In the genomic region with DNA sequence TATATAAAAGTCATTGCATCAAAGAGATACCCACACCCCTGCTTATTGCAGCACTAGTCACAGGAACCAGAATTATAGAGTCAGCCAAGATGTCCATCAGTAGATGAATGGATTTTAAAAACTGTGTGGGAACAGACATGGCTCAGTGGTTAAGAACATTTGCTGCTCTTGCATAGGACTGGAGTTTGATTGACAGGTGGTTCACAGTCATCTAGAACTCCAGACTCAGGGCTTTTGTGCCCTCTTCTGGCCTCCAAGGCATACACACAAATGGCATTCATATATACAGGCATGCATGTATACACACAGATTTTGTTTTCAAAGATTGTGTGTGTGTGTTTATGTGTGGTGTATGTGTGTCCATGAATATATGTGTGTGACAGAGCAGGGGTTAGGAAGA, we compare ENCODE assay signal across 8 mouse cellular contexts. TPM values are rescaled to one million over a fixed set of nuclear protein-coding genes. Genes with fewer than 3 reads are reported as not detected.
DNase-seq lines count a peak whose midpoint lies in the region; ATAC-seq lines count a peak whose summit lies in the region.

No protein-coding gene starts in this region.

- peak; percentile 67 for DNase-seq in kidney, adult 9 months
- no peak for DNase-seq in kidney, adult 18-20 months
- peak; percentile 51 for DNase-seq in Muller cell, postnatal 12 days (ENCODE audit: inconsistent ontology term)
- no peak for DNase-seq in right cerebral cortex, postnatal 14 days
- DNase-seq in heart, postnatal 25 days (ENCODE audit: low spot score): no peak
- DNase-seq in heart, adult 8-10 months (ENCODE audit: low spot score): no peak

- intact Hi-C loops in heart, postnatal 25 days (cut with DNase I): no loop called here

- no peak overlapping the region for H3K4me3 ChIP-seq in hindbrain, embryonic 16.5 days (ENCODE audit: low read length)

- H3K9me3 ChIP-seq in hindbrain, embryonic 16.5 days (ENCODE audit: control insufficient read depth, low read length): no peaks in the 10 kb centered on the region

- H3K36me3 ChIP-seq in hindbrain, embryonic 16.5 days (ENCODE audit: control insufficient read depth, insufficient read depth, low read length): no peaks in the 10 kb centered on the region

- no peak overlapping the region for H3K9ac ChIP-seq in hindbrain, embryonic 16.5 days (ENCODE audit: low read depth, low read length)

- peak; percentile 76; the same call in 1 of the 2 replicates for ATAC-seq in hindbrain, embryonic 16.5 days
- peak; percentile 81 for ATAC-seq in megakaryocyte progenitor cell, adult 5-6 weeks (replicated peaks; ENCODE audit: poor library complexity)

- H3K27me3 ChIP-seq in hindbrain, embryonic 16.5 days (replicated peaks; ENCODE audit: control insufficient read depth, insufficient read depth, low read length): no peaks in the 10 kb centered on the region

- H3K4me1 ChIP-seq in hindbrain, embryonic 16.5 days (ENCODE audit: control insufficient read depth, insufficient read depth, low read depth, low read length): peaks cover 4% of the 10 kb centered on the region

- no peak overlapping the region for H3K27ac ChIP-seq in hindbrain, embryonic 16.5 days (ENCODE audit: low read depth, low read length)

- H3K4me2 ChIP-seq in hindbrain, embryonic 16.5 days (ENCODE audit: low read length): no peak overlapping the region

RNA-seq across cellular contexts. Expression of a gene that starts 14.0 kb away (rescaled TPM):
- polyA plus RNA-seq in hindbrain, embryonic 16.5 days (2015; fragmentation: Nextera tagmentation; extraction: Ambion mirVana): 119 and 123 TPM in 2 replicates
- 131 and 135 TPM in 2 replicates for total RNA-seq in megakaryocyte progenitor cell, adult 5-6 weeks (2015)
- 142 and 172 TPM in 2 replicates for total RNA-seq in megakaryocyte progenitor cell, adult 5-6 weeks (2017)
- total RNA-seq in heart, postnatal 25 days (2021): 100 to 1,000 TPM; 164 to 171 TPM
- 100 to 1,000 TPM; 145 to 175 (median 158) TPM for total RNA-seq in heart, adult 8-10 months (2022)

Comparison
In these comparisons a context has a peak if more than half of its experiments do, and no peak if none do; other contexts are left out.
1. DNase-seq: peak in kidney, adult 9 months (single experiment) and Muller cell, postnatal 12 days (single experiment); none in kidney, adult 18-20 months (single experiment), right cerebral cortex, postnatal 14 days (single experiment), heart, postnatal 25 days (single experiment) and heart, adult 8-10 months (single experiment).